Mouse (Mus musculus): ENCODE measurements around the gene Zbtb9. TPM values are rescaled to one million over a fixed set of nuclear protein-coding genes. Genes with fewer than 3 reads are reported as not detected.
"Not testable (repeated sequence)": the region's sequence is repeated elsewhere in the genome, so short reads cannot be mapped to it uniquely, and the experiment has no call there.

Zbtb9 gene
- polyA plus RNA-seq, 1 experiment = 14.1 TPM

- DNase-seq = no peak
- Histone ChIP-seq H3K4me1 (ENCODE audit: control insufficient read depth, insufficient read depth, low read length) (peaks cover 3% of the 10 kb centered on the region), H3K4me3 (replicated peaks; ENCODE audit: extremely low read depth, low read depth, low read length) (no peak overlapping the region)
- 71% methylated on average over 6 of the region's 6 CpGs for WGBS
- TF ChIP-seq POLR2A (IDR thresholded peaks at IDR 0.05; ENCODE audit: borderline replicate concordance, extremely low read depth, low read depth, low read length) (no peak), CTCF (IDR thresholded peaks at IDR 0.05; ENCODE audit: insufficient read depth, low read length) (no peak)
These were observed 3.7 kb upstream of the Zbtb9 start for GRCm38 (mm10) chr17:26969257-26969656.

GRCm38 (mm10) chr17:26970221-26970620 is 2.7 kb upstream of the Zbtb9 start:
- peaks cover 3% of the 10 kb centered on the region for H3K4me1 ChIP-seq (ENCODE audit: control insufficient read depth, insufficient read depth, low read length)
- H3K4me3 ChIP-seq (replicated peaks; ENCODE audit: extremely low read depth, low read depth, low read length) = no peak overlapping the region
- WGBS = 51% methylated on average over 12 of the region's 12 CpGs
- TF ChIP-seq POLR2A (IDR thresholded peaks at IDR 0.05; ENCODE audit: borderline replicate concordance, extremely low read depth, low read depth, low read length) (no peak), CTCF (IDR thresholded peaks at IDR 0.05; ENCODE audit: insufficient read depth, low read length) (no peak)
- DNase-seq = no peak

- WGBS = 54% methylated on average over 8 of the region's 8 CpGs
- no peak overlapping the region for H3K4me3 ChIP-seq (replicated peaks; ENCODE audit: extremely low read depth, low read depth, low read length)
- H3K4me1 ChIP-seq (ENCODE audit: control insufficient read depth, insufficient read depth, low read length) = peaks cover 3% of the 10 kb centered on the region
- TF ChIP-seq POLR2A (IDR thresholded peaks at IDR 0.05; ENCODE audit: borderline replicate concordance, extremely low read depth, low read depth, low read length) = no peak
- TF ChIP-seq CTCF (IDR thresholded peaks at IDR 0.05; ENCODE audit: insufficient read depth, low read length) = no peak
- DNase-seq = no peak
These were observed 1.6 kb upstream of the Zbtb9 start for GRCm38 (mm10) chr17:26971247-26971905.

- Histone ChIP-seq H3K4me1 (ENCODE audit: control insufficient read depth, insufficient read depth, low read length) (peaks cover 3% of the 10 kb centered on the region), H3K4me3 (replicated peaks; ENCODE audit: extremely low read depth, low read depth, low read length) (peak overlapping the region; percentile 99)
- DNase-seq = no peak
- TF ChIP-seq CTCF (IDR thresholded peaks at IDR 0.05; ENCODE audit: insufficient read depth, low read length) = no peak
- no peak for TF ChIP-seq POLR2A (IDR thresholded peaks at IDR 0.05; ENCODE audit: borderline replicate concordance, extremely low read depth, low read depth, low read length)
- 0% methylated on average over 3 of the region's 3 CpGs for WGBS
These were observed 860 bp upstream of the Zbtb9 start for GRCm38 (mm10) chr17:26972107-26972506.

- WGBS = 90% methylated on average over 15 of the region's 15 CpGs
- no peak for DNase-seq
- peaks cover 3% of the 10 kb centered on the region for H3K4me1 ChIP-seq (ENCODE audit: control insufficient read depth, insufficient read depth, low read length)
- no peak overlapping the region for H3K4me3 ChIP-seq (replicated peaks; ENCODE audit: extremely low read depth, low read depth, low read length)
- TF ChIP-seq CTCF (IDR thresholded peaks at IDR 0.05; ENCODE audit: insufficient read depth, low read length) = no peak
- no peak for TF ChIP-seq POLR2A (IDR thresholded peaks at IDR 0.05; ENCODE audit: borderline replicate concordance, extremely low read depth, low read depth, low read length)
These were observed 1.6 kb downstream of the Zbtb9 start for GRCm38 (mm10) chr17:26974547-26974946.

GRCm38 (mm10) chr17:26975415-26975814 is 2.4 kb downstream of the Zbtb9 start:
- H3K4me3 ChIP-seq (replicated peaks; ENCODE audit: extremely low read depth, low read depth, low read length) = no peak overlapping the region
- TF ChIP-seq POLR2A (IDR thresholded peaks at IDR 0.05; ENCODE audit: borderline replicate concordance, extremely low read depth, low read depth, low read length) = no peak
- no peak for TF ChIP-seq CTCF (IDR thresholded peaks at IDR 0.05; ENCODE audit: insufficient read depth, low read length)
- DNase-seq = no peak
- H3K4me1 ChIP-seq (ENCODE audit: control insufficient read depth, insufficient read depth, low read length) = peaks cover 3% of the 10 kb centered on the region

- H3K4me3 ChIP-seq (replicated peaks; ENCODE audit: extremely low read depth, low read depth, low read length); DNase-seq; H3K4me1 ChIP-seq (ENCODE audit: control insufficient read depth, insufficient read depth, low read length): not testable (repeated sequence)
- 84% methylated on average over 6 of the region's 6 CpGs for WGBS
These were observed 4.4 kb downstream of the Zbtb9 start for GRCm38 (mm10) chr17:26977354-26977753.

GRCm38 (mm10) chr17:26979426-26979825 is 6.5 kb downstream of the Zbtb9 start:
- 66% methylated on average over 2 of the region's 2 CpGs for WGBS
- no peak for DNase-seq
- TF ChIP-seq POLR2A (IDR thresholded peaks at IDR 0.05; ENCODE audit: borderline replicate concordance, extremely low read depth, low read depth, low read length) = no peak
- no peak for TF ChIP-seq CTCF (IDR thresholded peaks at IDR 0.05; ENCODE audit: insufficient read depth, low read length)
- no peaks in the 10 kb centered on the region; the same call in 1 of the 2 replicates for H3K4me1 ChIP-seq (ENCODE audit: control insufficient read depth, insufficient read depth, low read length)
- H3K4me3 ChIP-seq (replicated peaks; ENCODE audit: extremely low read depth, low read depth, low read length) = no peak overlapping the region

GRCm38 (mm10) chr17:26981050-26981449 is 8.1 kb downstream of the Zbtb9 start:
- H3K4me3 ChIP-seq (replicated peaks; ENCODE audit: extremely low read depth, low read depth, low read length) = no peak overlapping the region
- WGBS = 44% methylated on average over 2 of the region's 2 CpGs
- no peak for DNase-seq
- no peaks in the 10 kb centered on the region; the same call in 1 of the 2 replicates for H3K4me1 ChIP-seq (ENCODE audit: control insufficient read depth, insufficient read depth, low read length)
- TF ChIP-seq POLR2A (IDR thresholded peaks at IDR 0.05; ENCODE audit: borderline replicate concordance, extremely low read depth, low read depth, low read length) (no peak), CTCF (IDR thresholded peaks at IDR 0.05; ENCODE audit: insufficient read depth, low read length) (no peak)

GRCm38 (mm10) chr17:26983382-26983781 is 10.4 kb downstream of the Zbtb9 start:
- 81% methylated on average over 4 of the region's 4 CpGs for WGBS
- TF ChIP-seq POLR2A (IDR thresholded peaks at IDR 0.05; ENCODE audit: borderline replicate concordance, extremely low read depth, low read depth, low read length) = no peak
- no peak for TF ChIP-seq CTCF (IDR thresholded peaks at IDR 0.05; ENCODE audit: insufficient read depth, low read length)
- no peak for DNase-seq
- Histone ChIP-seq H3K4me1 (ENCODE audit: control insufficient read depth, insufficient read depth, low read length) (no peaks in the 10 kb centered on the region; the same call in 1 of the 2 replicates), H3K4me3 (replicated peaks; ENCODE audit: extremely low read depth, low read depth, low read length) (no peak overlapping the region)
